Mouse (Mus musculus) hindbrain, embryonic 10.5 days (tissue): ENCODE measurements around the gene Cbfb. TPM values are rescaled to one million over a fixed set of nuclear protein-coding genes. Genes with fewer than 3 reads are reported as not detected.

Experiments
- DNase-seq: peaks from one replicate; pipeline ENCODE4 v3.0.0-alpha.2; 2017; ENCODE audit warnings: low spot score
- H3K27ac ChIP-seq: fragments of 300-500 bp; sonication (generic); 2 replicates; pipeline ENCODE4 v1.5.1; 2016; ENCODE audit warnings: mild to moderate bottlenecking, moderate library complexity
- H3K27me3 ChIP-seq: fragments of 300-500 bp; sonication (generic); 2 replicates; pipeline ENCODE4 v1.6.1; 2016; ENCODE audit warnings: mild to moderate bottlenecking; ENCODE audit not compliant: poor library complexity, insufficient read depth, severe bottlenecking
- H3K36me3 ChIP-seq: fragments of 300-500 bp; sonication (generic); 2 replicates; pipeline ENCODE4 v1.6.1; 2016; ENCODE audit warnings: mild to moderate bottlenecking, moderate library complexity
- H3K4me1 ChIP-seq: fragments of 300-500 bp; sonication (generic); replicated peaks from 2 replicates; pipeline ENCODE4 v1.6.1; 2016; ENCODE audit warnings: mild to moderate bottlenecking
- H3K4me3 ChIP-seq: fragments of 300-500 bp; sonication (generic); 2 replicates; pipeline ENCODE4 v1.5.1; 2016; ENCODE audit warnings: mild to moderate bottlenecking, moderate library complexity
- H3K9me3 ChIP-seq: fragments of 300-500 bp; sonication (generic); 2 replicates; pipeline ENCODE4 v1.6.1; 2016; ENCODE audit warnings: mild to moderate bottlenecking, moderate library complexity
- WGBS: fragments of 180-500 bp; shearing (Covaris S2); methylation state at CpG from one replicate; pipeline ENCODE4 v1.1.7; 2016; 5-methylcytosine and 5-hydroxymethylcytosine counted together
- polyA plus RNA-seq: library from polyadenylated mRNA; unstranded; fragments of >200 nt; fragmentation: Nextera tagmentation; extraction: Ambion mirVana; gene quantifications from 2 replicates; pipeline ENCODE4 v1.2.1, GENCODE M21; 2016

The Cbfb gene
- polyA plus RNA-seq = 42.1 and 54.9 TPM in 2 replicates

GRCm38 (mm10) chr8:105170381-105171115, at the start of gene Cbfb:
Gene Cbfb, plus strand, starts transcription at chr8:105170674.
- WGBS = under 1% methylated on average over 86 of the region's 86 CpGs
- Histone ChIP-seq H3K4me1 (peaks cover 26% of the 10 kb centered on the region), H3K27me3 (no peaks in the 10 kb centered on the region), H3K9me3 (no peaks in the 10 kb centered on the region), H3K27ac (peak within 1 kb of the TSS; percentile 99), H3K36me3 (peaks cover 21% of the 10 kb centered on the region), H3K4me3 (peak within 1 kb of the TSS; percentile 75)
- peak; percentile 98 for DNase-seq

- DNase-seq = no peak
- H3K36me3 ChIP-seq = no peaks in the 10 kb centered on the region
- H3K4me3 ChIP-seq = no peak overlapping the region
- 83% methylated on average over 9 of the region's 9 CpGs for WGBS
- no peaks in the 10 kb centered on the region for H3K27me3 ChIP-seq
- H3K9me3 ChIP-seq = no peaks in the 10 kb centered on the region
- H3K27ac ChIP-seq = no peak overlapping the region
- H3K4me1 ChIP-seq = no peaks in the 10 kb centered on the region
Observed at GRCm38 (mm10) chr8:105129864-105130263, 40.6 kb upstream of the Cbfb start.

- H3K36me3 ChIP-seq = no peaks in the 10 kb centered on the region
- WGBS = 90% methylated on average over 5 of the region's 5 CpGs
- no peaks in the 10 kb centered on the region for H3K9me3 ChIP-seq
- H3K27ac ChIP-seq = no peak within 1 kb of the TSS
- H3K27me3 ChIP-seq = no peaks in the 10 kb centered on the region
- no peaks in the 10 kb centered on the region for H3K4me1 ChIP-seq
- DNase-seq = no peak
- H3K4me3 ChIP-seq = no peak within 1 kb of the TSS
Observed at GRCm38 (mm10) chr8:105131509-105131908, 39.0 kb upstream of the Cbfb start, which contains the start of gene Ces4a. Gene Ces4a, plus strand, starts transcription at chr8:105131800.

- Histone ChIP-seq H3K27me3 (peaks cover 7% of the 10 kb centered on the region; the same call in 1 of the 2 replicates), H3K36me3 (no peaks in the 10 kb centered on the region), H3K4me3 (no peak overlapping the region), H3K4me1 (peaks cover 4% of the 10 kb centered on the region; the same call in 1 of the 2 replicates), H3K27ac (no peak overlapping the region), H3K9me3 (no peaks in the 10 kb centered on the region)
- DNase-seq = peak; percentile 45
- 29% methylated on average over 4 of the region's 4 CpGs for WGBS
Observed at GRCm38 (mm10) chr8:105138423-105138822, 32.1 kb upstream of the Cbfb start.

- no peaks in the 10 kb centered on the region for H3K36me3 ChIP-seq
- peaks cover 11% of the 10 kb centered on the region; the same call in 1 of the 2 replicates for H3K27me3 ChIP-seq
- WGBS = 39% methylated on average over 19 of the region's 19 CpGs
- no peak overlapping the region for H3K27ac ChIP-seq
- peaks cover 4% of the 10 kb centered on the region; the same call in 1 of the 2 replicates for H3K4me1 ChIP-seq
- no peak for DNase-seq
- peak overlapping the region; percentile 11; the same call in 1 of the 2 replicates for H3K4me3 ChIP-seq
- H3K9me3 ChIP-seq = no peaks in the 10 kb centered on the region
Observed at GRCm38 (mm10) chr8:105142395-105142794, 28.1 kb upstream of the Cbfb start.

- no peak for DNase-seq
- Histone ChIP-seq H3K36me3 (no peaks in the 10 kb centered on the region), H3K4me1 (peaks cover 11% of the 10 kb centered on the region), H3K27ac (no peak overlapping the region), H3K4me3 (no peak overlapping the region), H3K9me3 (no peaks in the 10 kb centered on the region), H3K27me3 (peaks cover 30% of the 10 kb centered on the region)
- WGBS = 64% methylated on average over 4 of the region's 4 CpGs
Observed at GRCm38 (mm10) chr8:105151654-105152053, 18.8 kb upstream of the Cbfb start.

GRCm38 (mm10) chr8:105152623-105153398, 17.7 kb upstream of the Cbfb start:
- Histone ChIP-seq H3K4me3 (peak overlapping the region; percentile 47), H3K4me1 (peaks cover 11% of the 10 kb centered on the region), H3K27me3 (peaks cover 30% of the 10 kb centered on the region), H3K27ac (0 out of 2 replicates have a peak overlapping the region, but pooled peaks have one; percentile 20), H3K36me3 (no peaks in the 10 kb centered on the region), H3K9me3 (no peaks in the 10 kb centered on the region)
- whole genome bisulfite sequencing = 3% methylated on average over 27 of the region's 27 CpGs
- peak; percentile 60 for DNase-seq

- no peak overlapping the region for H3K4me3 ChIP-seq
- no peak overlapping the region for H3K27ac ChIP-seq
- DNase-seq = no peak
- no peaks in the 10 kb centered on the region for H3K36me3 ChIP-seq
- no peaks in the 10 kb centered on the region for H3K9me3 ChIP-seq
- peaks cover 30% of the 10 kb centered on the region for H3K27me3 ChIP-seq
- H3K4me1 ChIP-seq = peaks cover 11% of the 10 kb centered on the region
- WGBS = 95% methylated on average over 5 of the region's 5 CpGs
Observed at GRCm38 (mm10) chr8:105154316-105154715, 16.2 kb upstream of the Cbfb start.

GRCm38 (mm10) chr8:105155091-105155745, 15.3 kb upstream of the Cbfb start:
- peaks cover 11% of the 10 kb centered on the region for H3K4me1 ChIP-seq
- no peak for DNase-seq
- H3K27me3 ChIP-seq = peaks cover 30% of the 10 kb centered on the region
- WGBS = 87% methylated on average over 6 of the region's 6 CpGs
- H3K4me3 ChIP-seq = no peak overlapping the region
- no peaks in the 10 kb centered on the region for H3K36me3 ChIP-seq
- no peak overlapping the region for H3K27ac ChIP-seq
- no peaks in the 10 kb centered on the region for H3K9me3 ChIP-seq

GRCm38 (mm10) chr8:105157555-105157954, 12.9 kb upstream of the Cbfb start:
- WGBS = 53% methylated on average over 10 of the region's 10 CpGs
- Histone ChIP-seq H3K9me3 (no peaks in the 10 kb centered on the region), H3K27me3 (peaks cover 18% of the 10 kb centered on the region), H3K4me1 (peaks cover 8% of the 10 kb centered on the region), H3K36me3 (no peaks in the 10 kb centered on the region), H3K27ac (no peak overlapping the region), H3K4me3 (no peak overlapping the region)
- peak; percentile 30 for DNase-seq

- Histone ChIP-seq H3K27ac (no peak overlapping the region), H3K4me1 (peaks cover 2% of the 10 kb centered on the region), H3K4me3 (no peak overlapping the region), H3K36me3 (no peaks in the 10 kb centered on the region), H3K9me3 (no peaks in the 10 kb centered on the region), H3K27me3 (peaks cover 12% of the 10 kb centered on the region)
- DNase-seq = no peak
- WGBS = 77% methylated on average over 3 of the region's 3 CpGs
Observed at GRCm38 (mm10) chr8:105158084-105158483, 12.4 kb upstream of the Cbfb start.

GRCm38 (mm10) chr8:105161121-105161652, 9.3 kb upstream of the Cbfb start:
- Histone ChIP-seq H3K27me3 (no peaks in the 10 kb centered on the region), H3K27ac (no peak overlapping the region), H3K36me3 (no peaks in the 10 kb centered on the region), H3K4me1 (peaks cover 12% of the 10 kb centered on the region; the same call in 1 of the 2 replicates), H3K4me3 (no peak overlapping the region), H3K9me3 (no peaks in the 10 kb centered on the region)
- DNase-seq = no peak
- 60% methylated on average over 3 of the region's 3 CpGs for WGBS
